Mouse (Mus musculus) kidney, adult 8-10 months (tissue): ENCODE measurements around the gene Prr14.
"Not testable (repeated sequence)": the region's sequence is repeated elsewhere in the genome, so short reads cannot be mapped to it uniquely, and the experiment has no call there.

ENCODE experiments used
- DNase-seq, 2 experiments: peaks; one replicate each; pipeline ENCODE4 v3.0.0; 2022

The Prr14 gene

GRCm38 (mm10) chr7:127459311-127459710, at the start of gene Prr14:
Prr14 (plus strand) TSS chr7:127459611.
- not testable (repeated sequence) for DNase-seq

GRCm38 (mm10) chr7:127411418-127411817, 48.0 kb upstream of the Prr14 start:
- DNase-seq, result no peak

- peak; percentile 92 to 96 for DNase-seq
These were observed 37.8 kb upstream of the Prr14 start, which contains the start of gene Zfp688 for GRCm38 (mm10) chr7:127421388-127422191. Zfp688 (minus strand) TSS chr7:127422068.

GRCm38 (mm10) chr7:127422247-127422646, 37.2 kb upstream of the Prr14 start:
- DNase-seq, result peak; percentile 46 to 49

- DNase-seq, result peak; percentile 52 to 54
These were observed 34.1 kb upstream of the Prr14 start for GRCm38 (mm10) chr7:127425291-127425690.

GRCm38 (mm10) chr7:127425911-127426310, 33.5 kb upstream of the Prr14 start:
- peak; percentile 53 to 56 for DNase-seq

DNA sequence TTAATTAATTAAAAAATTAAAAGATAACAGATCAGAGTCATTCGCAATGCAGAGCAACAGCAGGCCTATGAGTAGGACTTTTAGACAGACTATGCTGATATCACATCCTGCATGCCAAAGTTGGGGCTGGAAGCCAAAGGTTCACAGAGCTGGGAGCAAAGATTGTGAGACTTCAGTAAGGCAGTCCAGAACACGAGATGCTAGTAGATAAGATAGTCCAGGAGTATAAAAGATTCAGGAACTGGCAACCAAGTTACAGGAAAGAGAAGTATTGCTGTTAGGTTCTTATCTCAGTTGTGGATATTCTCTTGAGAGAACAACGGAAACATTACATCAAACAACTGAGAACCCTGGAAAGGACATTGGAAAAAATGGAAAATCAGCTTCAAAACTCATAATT, 33.1 kb upstream of the Prr14 start:
- DNase-seq, result peak; percentile 50 to 60

DNA sequence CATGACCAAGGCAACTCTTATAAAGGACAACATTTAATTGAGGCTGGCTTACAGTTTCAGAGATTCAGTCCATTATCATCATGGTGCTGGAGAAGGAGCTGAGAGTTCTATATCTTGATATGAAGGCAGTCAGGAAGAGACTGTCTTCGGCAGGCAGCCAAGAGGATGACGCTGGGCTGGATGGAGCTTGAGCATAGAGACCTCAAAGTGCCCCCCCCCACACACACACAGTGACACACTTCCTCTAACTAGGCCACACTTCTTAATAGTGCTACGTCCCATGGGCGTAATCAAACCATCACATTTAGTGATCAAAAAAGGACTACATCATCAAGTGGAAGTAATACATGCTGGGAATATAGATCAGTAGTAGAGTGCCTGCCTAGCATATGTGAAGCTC, 24.2 kb upstream of the Prr14 start:
- DNase-seq, result no peak

- no peak for DNase-seq
These were observed 21.7 kb upstream of the Prr14 start for GRCm38 (mm10) chr7:127437724-127438123.

DNA sequence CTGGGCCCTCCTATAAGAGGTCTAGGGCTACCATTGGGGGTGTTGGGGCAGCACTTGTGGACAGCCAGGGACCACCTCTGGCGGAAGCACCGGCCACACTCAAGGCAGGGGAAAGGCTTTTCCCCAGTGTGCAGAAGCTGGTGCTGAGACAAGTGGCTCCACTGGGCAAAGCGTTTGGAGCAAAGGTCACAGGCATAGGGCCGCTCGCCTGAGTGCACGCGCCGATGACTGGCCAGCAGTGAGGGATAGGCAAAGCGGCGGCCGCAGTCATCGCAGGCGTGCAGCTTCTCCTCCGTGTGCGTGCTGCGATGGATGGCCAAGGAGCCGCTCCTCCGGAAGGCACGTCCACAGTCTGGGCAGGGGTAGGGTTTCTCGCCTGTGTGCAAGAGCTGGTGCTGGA, 15.4 kb upstream of the Prr14 start:
- peak; percentile 36 to 62 for DNase-seq

DNA sequence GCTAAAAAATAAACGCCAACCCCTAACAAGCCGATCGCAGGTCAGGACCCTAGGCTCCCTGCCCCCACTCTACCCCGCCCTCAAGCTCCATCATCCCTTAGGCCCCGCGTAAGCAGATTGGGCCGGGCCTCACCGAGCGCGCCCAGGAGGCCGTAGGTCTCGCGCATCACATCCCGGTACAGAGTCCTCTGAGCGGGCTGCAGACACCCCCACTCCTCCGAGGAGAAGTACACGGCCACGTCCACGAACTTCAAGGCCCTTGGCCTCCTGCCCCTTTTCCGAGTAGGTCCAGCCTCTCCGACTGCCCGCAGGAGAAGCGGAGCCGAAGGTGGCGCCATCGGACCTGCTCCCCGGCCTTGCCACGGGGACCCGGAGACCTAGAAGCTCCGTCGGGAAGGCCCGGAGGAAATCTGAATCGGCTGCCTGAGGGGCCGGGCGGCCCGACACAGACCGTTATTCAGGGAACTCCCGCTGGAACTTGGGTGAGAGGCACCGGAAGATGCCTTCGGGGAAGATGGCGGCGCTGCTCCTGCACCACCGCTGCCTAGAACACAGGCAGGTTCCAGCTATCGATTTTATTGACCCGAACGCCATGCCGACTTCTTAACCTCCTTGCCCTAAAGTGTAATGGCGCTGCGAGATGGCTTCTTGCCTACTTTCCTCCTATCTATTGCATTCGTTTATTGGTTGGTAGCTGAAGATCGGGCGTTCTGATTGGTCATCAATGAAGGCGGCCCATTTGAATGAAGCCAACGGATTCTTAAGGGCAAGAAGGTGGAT, 10.7 kb upstream of the Prr14 start, which contains the start of gene Zfp689:
Gene Zfp689 (minus strand): TSS at position 638 of the 780 bp plus-strand sequence.
- DNase-seq, result peak; percentile 97 to 98

GRCm38 (mm10) chr7:127449966-127450365, 9.4 kb upstream of the Prr14 start:
- DNase-seq, result no peak

- DNase-seq, result no peak
These were observed 6.4 kb upstream of the Prr14 start for GRCm38 (mm10) chr7:127453056-127453455.

DNA sequence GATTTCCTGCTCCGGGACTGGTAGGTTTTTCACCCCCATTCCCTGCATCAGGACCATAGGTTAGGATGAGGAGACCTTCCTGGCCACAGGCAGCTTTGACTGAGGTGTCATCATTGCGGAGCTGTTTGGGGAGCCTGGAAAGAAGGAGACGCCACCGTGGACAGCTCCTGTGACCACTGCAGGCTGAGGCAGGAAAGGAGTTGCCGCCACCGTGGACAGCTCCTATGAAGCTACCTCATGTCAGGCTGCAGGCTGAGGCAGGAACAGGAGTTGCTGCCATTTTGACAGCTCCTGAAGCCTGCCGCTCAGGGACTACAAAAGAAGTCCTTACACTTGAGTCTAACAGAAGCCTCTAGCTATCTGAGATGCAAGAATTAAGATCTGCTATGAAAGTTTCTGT, 4.5 kb upstream of the Prr14 start:
- DNase-seq, result no peak

- not testable (repeated sequence) for DNase-seq
These were observed 864 bp upstream of the Prr14 start for GRCm38 (mm10) chr7:127458371-127459122.

- no peak for DNase-seq
These were observed 5.8 kb downstream of the Prr14 start for GRCm38 (mm10) chr7:127465191-127465590.

GRCm38 (mm10) chr7:127465670-127466069, 6.3 kb downstream of the Prr14 start:
- not testable (repeated sequence) for DNase-seq

- DNase-seq, result no peak
These were observed 7.2 kb downstream of the Prr14 start for GRCm38 (mm10) chr7:127466606-127467005.

DNA sequence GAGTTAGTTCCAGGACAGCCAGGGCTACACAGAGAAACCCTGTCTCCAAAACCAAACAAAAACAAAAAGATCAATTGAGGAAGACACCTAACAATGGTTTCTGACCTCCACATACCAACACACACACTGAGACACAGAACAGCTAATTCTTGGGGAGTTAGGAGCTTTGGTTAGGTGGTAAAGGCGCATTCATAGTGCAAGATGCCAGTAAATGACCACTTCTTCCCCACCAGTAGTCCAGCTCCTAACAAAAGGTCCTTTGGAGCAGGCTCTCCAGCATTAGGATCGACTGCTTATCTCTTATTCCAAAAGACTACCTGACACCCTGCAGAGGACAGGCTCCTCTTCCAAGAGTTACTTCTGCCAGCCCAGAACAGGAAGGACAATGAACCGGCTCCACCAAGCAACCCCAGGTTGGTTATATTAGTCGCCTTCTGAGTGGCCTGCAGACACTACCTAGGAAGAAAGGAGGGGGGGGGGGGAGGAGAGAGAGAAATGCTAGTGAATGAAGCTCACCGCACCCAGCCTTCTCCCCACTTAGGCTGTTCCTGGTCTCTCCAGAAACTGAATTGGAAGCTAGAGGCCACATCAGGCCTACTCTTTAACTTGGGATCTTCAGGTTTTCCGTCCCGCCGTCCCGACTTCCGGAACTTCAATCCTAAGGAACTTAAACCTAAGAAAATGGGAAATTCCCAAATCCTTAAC, 10.8 kb downstream of the Prr14 start:
- DNase-seq, result no peak

GRCm38 (mm10) chr7:127470743-127471645, 11.6 kb downstream of the Prr14 start:
- peak; percentile 95 to 97 for DNase-seq

GRCm38 (mm10) chr7:127471646-127472010, 12.2 kb downstream of the Prr14 start:
- DNase-seq, result no peak
